In genomic region chr3:27140101-27140500, GRCm38 (mm10) we compare ENCODE assay signal across 30 mouse cellular contexts.
"Had no signal": no experiment of that assay in that cellular context is flagged by ENCODE, and none has a peak within 500 bp of the region (broad histone marks: within the 10 kb centered on the region; RNA-seq: fewer than 3 reads in every experiment).

No protein-coding gene starts in this region.

- H3K27me3 ChIP-seq: limb, embryonic 12.5 days; limb, embryonic 13.5 days; limb, embryonic 15.5 days; liver, embryonic 12.5 days; liver, embryonic 13.5 days; liver, embryonic 15.5 days; lung, embryonic 15.5 days; midbrain, embryonic 12.5 days; midbrain, embryonic 13.5 days; midbrain, embryonic 15.5 days; neural tube, embryonic 12.5 days had no signal

- H3K9me3 ChIP-seq: limb, embryonic 10.5 days; limb, embryonic 12.5 days; limb, embryonic 13.5 days; limb, embryonic 15.5 days; liver, embryonic 12.5 days; liver, embryonic 13.5 days; liver, embryonic 15.5 days; lung, embryonic 15.5 days; megakaryocyte, embryonic 14.5 days; midbrain, embryonic 10.5 days; midbrain, embryonic 12.5 days; midbrain, embryonic 13.5 days; midbrain, embryonic 15.5 days; neural tube, embryonic 12.5 days had no signal

- H3K4me3 ChIP-seq: limb, embryonic 10.5 days; limb, embryonic 12.5 days; limb, embryonic 13.5 days; limb, embryonic 15.5 days; liver, embryonic 12.5 days; liver, embryonic 13.5 days; liver, embryonic 15.5 days; lung, embryonic 15.5 days; megakaryocyte, embryonic 14.5 days; midbrain, embryonic 10.5 days; midbrain, embryonic 12.5 days; midbrain, embryonic 13.5 days; midbrain, embryonic 15.5 days; myocyte; neural tube, embryonic 12.5 days had no signal

- H3K27ac ChIP-seq: limb, embryonic 10.5 days; limb, embryonic 12.5 days; limb, embryonic 13.5 days; limb, embryonic 15.5 days; liver, embryonic 12.5 days; liver, embryonic 13.5 days; liver, embryonic 14.5 days; liver, embryonic 15.5 days; lung, embryonic 15.5 days; macrophage; midbrain, embryonic 10.5 days; midbrain, embryonic 12.5 days; midbrain, embryonic 13.5 days; midbrain, embryonic 15.5 days; neural tube, embryonic 12.5 days had no signal

- H3K4me1 ChIP-seq: limb, embryonic 10.5 days; limb, embryonic 12.5 days; limb, embryonic 13.5 days; limb, embryonic 15.5 days; liver, embryonic 12.5 days; liver, embryonic 13.5 days; liver, embryonic 15.5 days; lung, embryonic 15.5 days; megakaryocyte, embryonic 14.5 days; midbrain, embryonic 10.5 days; midbrain, embryonic 12.5 days; midbrain, embryonic 13.5 days; midbrain, embryonic 15.5 days; neural tube, embryonic 12.5 days had no signal

- H3K36me3 ChIP-seq: midbrain, embryonic 15.5 days had no signal

- ATAC-seq: liver, embryonic 12.5 days; liver, postnatal 0 days; lung, postnatal 0 days; midbrain, embryonic 13.5 days; midbrain, embryonic 15.5 days; midbrain, embryonic 16.5 days had no signal

- DNase-seq: left cerebral cortex, postnatal 4 days; liver; liver, embryonic 13.5 days; liver, postnatal 0 days; lung, adult 18-20 months; lung, adult 2 months; lung, embryonic 14.5 days; lung, postnatal 10 days; lung, postnatal 14 days; lung, postnatal 36 days; lung, postnatal 4 days; midbrain, embryonic 14.5 days had no signal
